Mouse (Mus musculus): Measurements from ENCODE around the gene Rab11b.

GRCm38 (mm10) chr17:33786375-33786774, 26.0 kb upstream of the Rab11b start:
- TF ChIP-seq GATA1 (IDR thresholded peaks at IDR 0.05; ENCODE audit: low read depth, low read length) (no peak), POLR2A (IDR thresholded peaks at IDR 0.05; ENCODE audit: control insufficient read depth in 1 of 2, insufficient read depth in 1 of 2, low read depth in 1 of 2, low read length in 2 of 2, poor library complexity in 1 of 2) (no peak), RAD21 (IDR thresholded peaks at IDR 0.05; ENCODE audit: low read depth, low read length) (no peak), MAZ (IDR thresholded peaks at IDR 0.05; ENCODE audit: low read depth, low read length) (no peak), JUND (IDR thresholded peaks at IDR 0.05; ENCODE audit: low read depth, low read length) (no peak), CTCF (IDR thresholded peaks at IDR 0.05 in 2 of 3, conservative IDR thresholded peaks at IDR 0.05 in 1 of 3; ENCODE audit: control insufficient read depth in 1 of 3, insufficient read depth in 1 of 3, low read depth in 2 of 3, low read length in 3 of 3, poor library complexity in 1 of 3, severe bottlenecking in 1 of 3) (no peak), MXI1 (IDR thresholded peaks at IDR 0.05; ENCODE audit: low read depth, low read length) (no peak), CHD1 (IDR thresholded peaks at IDR 0.05; ENCODE audit: low read depth, low read length) (no peak), MAFK (IDR thresholded peaks at IDR 0.05; ENCODE audit: borderline replicate concordance, low read depth, low read length) (no peak)
